Mouse (Mus musculus): ENCODE data around the gene Tinagl1. TPM values are rescaled to one million over a fixed set of nuclear protein-coding genes. Genes with fewer than 3 reads are reported as not detected.
A peak's percentile ranks its signal among the peaks of the same experiment; 100 is the strongest.

Gene Tinagl1
- polyA plus RNA-seq (2015; fragmentation: Nextera tagmentation; extraction: Ambion mirVana), result 32.9 and 34.6 TPM in 2 replicates

GRCm38 (mm10) chr4:130175072-130175711, at the start of gene Tinagl1:
Gene Tinagl1 (minus strand): TSS chr4:130175122.
- DNase-seq (no peak), ATAC-seq (ENCODE audit: low read depth) (no peak)
- peak within 1 kb of the TSS; percentile 71 for H3K4me2 ChIP-seq
- peak within 1 kb of the TSS; percentile 65 for H3K4me3 ChIP-seq (replicated peaks)
- no peaks in the 10 kb centered on the region for H3K36me3 ChIP-seq
- peak within 1 kb of the TSS; percentile 86 for H3K27ac ChIP-seq
- H3K9me3 ChIP-seq (replicated peaks), result no peaks in the 10 kb centered on the region
- H3K27me3 ChIP-seq, result peaks cover 58% of the 10 kb centered on the region
- H3K9ac ChIP-seq, result peak within 1 kb of the TSS; percentile 75
- peaks cover 58% of the 10 kb centered on the region for H3K4me1 ChIP-seq (replicated peaks)
- 7% methylated on average over 14 of the region's 14 CpGs for WGBS (ENCODE audit: insufficient replicate concordance)

- ATAC-seq (ENCODE audit: low read depth) (no peak), DNase-seq (no peak)
- Histone ChIP-seq H3K4me2 (no peak overlapping the region), H3K9ac (no peak overlapping the region), H3K36me3 (no peaks in the 10 kb centered on the region), H3K27me3 (peaks cover 22% of the 10 kb centered on the region; the same call in 1 of the 2 replicates), H3K4me1 (replicated peaks) (no peaks in the 10 kb centered on the region), H3K27ac (no peak overlapping the region), H3K9me3 (replicated peaks) (no peaks in the 10 kb centered on the region), H3K4me3 (replicated peaks) (no peak overlapping the region)
Observed at GRCm38 (mm10) chr4:130224071-130224470, 49.1 kb upstream of the Tinagl1 start.

GRCm38 (mm10) chr4:130222179-130222578, 47.3 kb upstream of the Tinagl1 start, which contains the start of gene Gm853:
Gene Gm853 (minus strand): TSS chr4:130222401.
- no peak within 1 kb of the TSS for H3K4me3 ChIP-seq (replicated peaks)
- H3K36me3 ChIP-seq, result no peaks in the 10 kb centered on the region
- no peaks in the 10 kb centered on the region for H3K4me1 ChIP-seq (replicated peaks)
- H3K4me2 ChIP-seq, result no peak within 1 kb of the TSS
- ATAC-seq (ENCODE audit: low read depth) (no peak), DNase-seq (no peak)
- 47% methylated on average over 4 of the region's 4 CpGs for WGBS (ENCODE audit: insufficient replicate concordance)
- H3K27ac ChIP-seq, result no peak within 1 kb of the TSS
- H3K9me3 ChIP-seq (replicated peaks), result no peaks in the 10 kb centered on the region
- H3K9ac ChIP-seq, result no peak within 1 kb of the TSS
- peaks cover 23% of the 10 kb centered on the region; the same call in 1 of the 2 replicates for H3K27me3 ChIP-seq

GRCm38 (mm10) chr4:130220176-130220575, 45.3 kb upstream of the Tinagl1 start:
- Histone ChIP-seq H3K4me3 (replicated peaks) (no peak overlapping the region), H3K27ac (no peak overlapping the region), H3K36me3 (no peaks in the 10 kb centered on the region), H3K9ac (no peak overlapping the region), H3K4me2 (no peak overlapping the region), H3K4me1 (replicated peaks) (peaks cover under 1% of the 10 kb centered on the region; the same call in 1 of the 2 replicates), H3K27me3 (peaks cover 27% of the 10 kb centered on the region), H3K9me3 (replicated peaks) (no peaks in the 10 kb centered on the region)
- DNase-seq (no peak), ATAC-seq (ENCODE audit: low read depth) (no peak)
- 53% methylated on average over 9 of the region's 9 CpGs for WGBS (ENCODE audit: insufficient replicate concordance)

GRCm38 (mm10) chr4:130215392-130215791, 40.5 kb upstream of the Tinagl1 start:
- Histone ChIP-seq H3K4me1 (replicated peaks) (peaks cover 39% of the 10 kb centered on the region), H3K27me3 (peaks cover 18% of the 10 kb centered on the region; the same call in 1 of the 2 replicates), H3K9me3 (replicated peaks) (no peaks in the 10 kb centered on the region), H3K36me3 (no peaks in the 10 kb centered on the region), H3K27ac (no peak overlapping the region), H3K4me2 (no peak overlapping the region), H3K4me3 (replicated peaks) (no peak overlapping the region), H3K9ac (no peak overlapping the region)
- ATAC-seq (ENCODE audit: low read depth) (no peak), DNase-seq (no peak)
- 78% methylated on average over 8 of the region's 8 CpGs for WGBS (ENCODE audit: insufficient replicate concordance)

- 52% methylated on average over 10 of the region's 10 CpGs for WGBS (ENCODE audit: insufficient replicate concordance)
- Histone ChIP-seq H3K4me1 (replicated peaks) (peaks cover 39% of the 10 kb centered on the region), H3K36me3 (no peaks in the 10 kb centered on the region), H3K9ac (peak overlapping the region; percentile 46), H3K4me2 (peak overlapping the region; percentile 40), H3K27ac (peak overlapping the region; percentile 85), H3K4me3 (replicated peaks) (no peak overlapping the region), H3K27me3 (peaks cover 8% of the 10 kb centered on the region; the same call in 1 of the 2 replicates), H3K9me3 (replicated peaks) (no peaks in the 10 kb centered on the region)
- ATAC-seq (ENCODE audit: low read depth) (peak; percentile 85), DNase-seq (peak; percentile 50)
Observed at GRCm38 (mm10) chr4:130213857-130214256, 38.9 kb upstream of the Tinagl1 start.

DNA sequence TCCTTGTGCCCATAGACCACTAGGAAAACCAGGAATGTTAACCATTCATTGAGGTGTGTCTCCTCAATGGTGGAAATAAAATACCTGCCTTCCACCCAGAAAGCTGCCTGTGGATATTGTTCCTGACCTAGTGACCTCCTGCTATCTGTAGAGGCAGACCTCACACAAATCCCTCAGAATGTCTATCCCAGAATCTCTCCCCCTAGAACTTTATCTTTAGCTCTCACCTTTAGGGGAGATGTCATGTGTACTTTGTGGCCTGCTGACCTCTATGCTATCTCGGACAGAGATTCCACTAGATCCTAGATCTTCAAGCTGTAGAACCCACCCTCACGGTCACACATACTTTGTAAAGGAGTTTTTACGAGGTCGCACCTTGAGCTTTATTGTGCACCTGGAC, 38.3 kb upstream of the Tinagl1 start:
- peaks cover 39% of the 10 kb centered on the region for H3K4me1 ChIP-seq (replicated peaks)
- no peaks in the 10 kb centered on the region for H3K9me3 ChIP-seq (replicated peaks)
- peaks cover 7% of the 10 kb centered on the region; the same call in 1 of the 2 replicates for H3K27me3 ChIP-seq
- no peak overlapping the region for H3K4me3 ChIP-seq (replicated peaks)
- H3K4me2 ChIP-seq, result no peak overlapping the region
- H3K27ac ChIP-seq, result peak overlapping the region; percentile 85
- no peaks in the 10 kb centered on the region for H3K36me3 ChIP-seq
- DNase-seq (no peak), ATAC-seq (ENCODE audit: low read depth) (peak; percentile 42; the same call in 1 of the 2 replicates)
- WGBS (ENCODE audit: insufficient replicate concordance), result 54% methylated on average over 4 of the region's 4 CpGs
- peak overlapping the region; percentile 46; the same call in 1 of the 2 replicates for H3K9ac ChIP-seq

GRCm38 (mm10) chr4:130212421-130212820, 37.5 kb upstream of the Tinagl1 start:
- H3K27ac ChIP-seq, result peak overlapping the region; percentile 85
- no peaks in the 10 kb centered on the region for H3K9me3 ChIP-seq (replicated peaks)
- DNase-seq (peak; percentile 21), ATAC-seq (ENCODE audit: low read depth) (peak; percentile 39)
- no peaks in the 10 kb centered on the region for H3K36me3 ChIP-seq
- no peak overlapping the region for H3K4me2 ChIP-seq
- no peak overlapping the region for H3K4me3 ChIP-seq (replicated peaks)
- H3K9ac ChIP-seq, result 0 out of 2 replicates have a peak overlapping the region, but pooled peaks have one; percentile 6
- 54% methylated on average over 7 of the region's 7 CpGs for WGBS (ENCODE audit: insufficient replicate concordance)
- H3K27me3 ChIP-seq, result peaks cover 7% of the 10 kb centered on the region; the same call in 1 of the 2 replicates
- H3K4me1 ChIP-seq (replicated peaks), result peaks cover 39% of the 10 kb centered on the region

GRCm38 (mm10) chr4:130211870-130212269, 36.9 kb upstream of the Tinagl1 start:
- DNase-seq (no peak), ATAC-seq (ENCODE audit: low read depth) (0 out of 2 replicates have a peak, but pooled peaks have one; percentile 39)
- WGBS (ENCODE audit: insufficient replicate concordance), result 57% methylated on average over 2 of the region's 2 CpGs
- H3K36me3 ChIP-seq, result no peaks in the 10 kb centered on the region
- no peak overlapping the region for H3K4me3 ChIP-seq (replicated peaks)
- peaks cover 7% of the 10 kb centered on the region; the same call in 1 of the 2 replicates for H3K27me3 ChIP-seq
- peak overlapping the region; percentile 85; the same call in 1 of the 2 replicates for H3K27ac ChIP-seq
- no peaks in the 10 kb centered on the region for H3K9me3 ChIP-seq (replicated peaks)
- peaks cover 39% of the 10 kb centered on the region for H3K4me1 ChIP-seq (replicated peaks)
- H3K4me2 ChIP-seq, result no peak overlapping the region
- H3K9ac ChIP-seq, result 0 out of 2 replicates have a peak overlapping the region, but pooled peaks have one; percentile 6

GRCm38 (mm10) chr4:130198694-130199670, 24.1 kb upstream of the Tinagl1 start:
- Histone ChIP-seq H3K9me3 (replicated peaks) (no peaks in the 10 kb centered on the region), H3K27me3 (peaks cover 45% of the 10 kb centered on the region), H3K4me3 (replicated peaks) (peak overlapping the region; percentile 34)

DNA sequence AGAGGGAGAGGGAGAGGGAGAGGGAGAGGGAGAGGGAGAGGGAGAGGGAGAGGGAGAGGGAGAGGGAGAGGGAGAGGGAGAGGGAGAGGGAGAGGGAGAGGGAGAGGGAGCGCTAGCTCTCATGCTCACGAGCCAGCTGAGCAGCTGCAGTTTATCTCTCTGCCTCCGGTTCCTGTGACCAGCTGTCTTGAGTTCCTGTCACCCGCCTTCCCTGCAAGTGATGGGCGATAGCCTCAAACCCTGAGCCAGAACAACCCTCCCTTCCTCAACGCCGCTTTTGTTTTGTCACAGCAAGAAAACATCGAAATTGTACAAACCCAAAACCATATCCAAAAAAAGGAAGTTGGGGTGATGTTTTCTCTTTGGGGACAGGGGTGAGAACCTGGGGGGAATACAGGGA, 21.6 kb upstream of the Tinagl1 start:
- Histone ChIP-seq H3K9me3 (replicated peaks) (no peaks in the 10 kb centered on the region), H3K4me1 (replicated peaks) (peaks cover 12% of the 10 kb centered on the region), H3K27me3 (peaks cover 56% of the 10 kb centered on the region), H3K9ac (no peak overlapping the region), H3K36me3 (no peaks in the 10 kb centered on the region), H3K4me3 (replicated peaks) (no peak overlapping the region), H3K4me2 (no peak overlapping the region), H3K27ac (no peak overlapping the region)
- WGBS (ENCODE audit: insufficient replicate concordance), result 40% methylated on average over 8 of the region's 8 CpGs
- DNase-seq (no peak), ATAC-seq (ENCODE audit: low read depth) (no peak)

More at GRCm38 (mm10) chr4:130198694-130199670, 24.1 kb upstream of the Tinagl1 start:
- ATAC-seq (ENCODE audit: low read depth) (peak; percentile 77), DNase-seq (peak; percentile 69)
- Histone ChIP-seq H3K4me2 (peak overlapping the region; percentile 51), H3K36me3 (no peaks in the 10 kb centered on the region), H3K4me1 (replicated peaks) (peaks cover 12% of the 10 kb centered on the region), H3K9ac (no peak overlapping the region; the same call in 1 of the 2 replicates), H3K27ac (no peak overlapping the region)
- 17% methylated on average over 35 of the region's 35 CpGs for WGBS (ENCODE audit: insufficient replicate concordance)

All from liver, embryonic 13.5 days (tissue).